Mouse (Mus musculus) liver, embryonic 14.5 days (tissue): ENCODE measurements around the gene Pde1a. TPM values are rescaled to one million over a fixed set of nuclear protein-coding genes. Genes with fewer than 3 reads are reported as not detected.

Experiments used
- ATAC-seq: fragments of 200-750 bp; cut with Nextera tagmentation; 2 replicates; pipeline ENCODE4 v1.8.0; 2017; ENCODE audit warnings: moderate number of reproducible peaks, mild to moderate bottlenecking, moderate library complexity; ENCODE audit not compliant: insufficient read depth
- DNase-seq, 3 experiments: peaks; one replicate each; pipeline ENCODE4 v3.0.0-alpha.2; 2012 to 2013; ENCODE audit warnings: low read depth in 3 of 3, low spot score in 3 of 3
- H3K27ac ChIP-seq: fragments of 300-500 bp; sonication (generic); 2 replicates; pipeline ENCODE4 v1.5.1; 2014; ENCODE audit warnings: moderate library complexity, mild to moderate bottlenecking, control low read depth, inconsistent platforms
- H3K27me3 ChIP-seq: fragments of 300-500 bp; sonication (generic); 2 replicates; pipeline ENCODE4 v1.6.1; 2014; ENCODE audit warnings: mild to moderate bottlenecking, low read length, moderate library complexity; ENCODE audit not compliant: control insufficient read depth, insufficient read depth
- H3K36me3 ChIP-seq: fragments of 300-500 bp; sonication (generic); replicated peaks from 2 replicates; pipeline ENCODE4 v1.6.1; 2014; ENCODE audit warnings: low read depth; ENCODE audit not compliant: control insufficient read depth, insufficient read depth
- H3K4me1 ChIP-seq, 2 experiments: fragments of 200-500 bp in 1 of 2; fragments of 300-500 bp in 1 of 2; sonication (generic) in 1 of 2; replicated peaks; 2 replicates each; pipeline ENCODE4 v1.6.1; 2012 to 2014; ENCODE audit warnings: antibody characterized with exemption in 1 of 2, inconsistent platforms in 1 of 2, low read length in 1 of 2; ENCODE audit not compliant: control insufficient read depth in 2 of 2, insufficient read depth in 2 of 2
- H3K4me2 ChIP-seq: fragments of 300-500 bp; sonication (generic); 2 replicates; pipeline ENCODE4 v1.6.1; 2014; ENCODE audit warnings: low read depth, mild to moderate bottlenecking, control low read depth, moderate library complexity
- H3K4me3 ChIP-seq, 2 experiments: fragments of 200-500 bp in 1 of 2; fragments of 300-500 bp in 1 of 2; sonication (generic) in 1 of 2; 2 replicates each; pipeline ENCODE4 v1.5.1; 2012 to 2014; ENCODE audit warnings: low read depth in 2 of 2, low read length in 2 of 2, mild to moderate bottlenecking in 2 of 2, control low read depth in 1 of 2, inconsistent platforms in 1 of 2, moderate library complexity in 1 of 2; ENCODE audit not compliant: insufficient read depth in 1 of 2
- H3K9ac ChIP-seq: fragments of 300-500 bp; sonication (generic); replicated peaks from 2 replicates; pipeline ENCODE4 v1.6.1; 2014; ENCODE audit warnings: mild to moderate bottlenecking, control low read depth, moderate library complexity
- H3K9me3 ChIP-seq: fragments of 300-500 bp; sonication (generic); 2 replicates; pipeline ENCODE4 v1.6.1; 2016; ENCODE audit warnings: low read length, mixed read lengths; ENCODE audit not compliant: control insufficient read depth
- CTCF ChIP-seq: IDR thresholded peaks from 2 replicates; pipeline ENCODE4 v1.5.1; 2016; ENCODE audit warnings: antibody characterized with exemption, low read depth, control low read depth
- EP300 ChIP-seq: IDR thresholded peaks from 2 replicates; pipeline ENCODE4 v1.6.1; 2016; ENCODE audit warnings: antibody characterized with exemption, low read depth
- WGBS: fragments of 180-500 bp; shearing (Covaris S2); extraction: QIAGEN DNeasy Blood & Tissue Kit; methylation state at CpG from one replicate; pipeline ENCODE4 v1.1.7; 2014; ENCODE audit not compliant: insufficient replicate concordance; 5-methylcytosine and 5-hydroxymethylcytosine counted together
- polyA plus RNA-seq, 2 experiments: library from polyadenylated mRNA; depleted of rRNA in 1 of 2; stranded (reverse) in 1 of 2; unstranded in 1 of 2; fragments of >200 nt; fragmentation: Nextera tagmentation in 1 of 2; extraction: Ambion mirVana in 1 of 2; gene quantifications; 2 replicates each; pipeline versions ENCODE4 v1.2.1 to v1.2.3; 2012 to 2014

Pde1a gene
- polyA plus RNA-seq, 2 experiments, result 1.4 to 2.7 TPM

GRCm38 (mm10) chr2:80026053-80026452, 103.2 kb downstream of the Pde1a start:
- Histone ChIP-seq H3K4me3 (no peak overlapping the region), H3K9ac (no peak overlapping the region), H3K9me3 (no peaks in the 10 kb centered on the region), H3K4me1 (no peaks in the 10 kb centered on the region), H3K27me3 (no peaks in the 10 kb centered on the region), H3K27ac (no peak overlapping the region), H3K4me2 (no peak overlapping the region), H3K36me3 (no peaks in the 10 kb centered on the region)
- no peak for DNase-seq
- no peak for ATAC-seq
- TF ChIP-seq CTCF, result no peak
- 63% methylated on average over 1 of the region's 1 CpGs for WGBS

GRCm38 (mm10) chr2:80025597-80025996, 103.7 kb downstream of the Pde1a start:
- no peaks in the 10 kb centered on the region for H3K27me3 ChIP-seq
- H3K36me3 ChIP-seq, result no peaks in the 10 kb centered on the region
- H3K4me2 ChIP-seq, result no peak overlapping the region
- H3K4me1 ChIP-seq, result no peaks in the 10 kb centered on the region
- ATAC-seq (no peak), DNase-seq (no peak)
- WGBS, result 44% methylated on average over 1 of the region's 1 CpGs
- H3K9me3 ChIP-seq, result no peaks in the 10 kb centered on the region
- H3K4me3 ChIP-seq, result no peak overlapping the region
- no peak overlapping the region for H3K9ac ChIP-seq
- H3K27ac ChIP-seq, result no peak overlapping the region
- TF ChIP-seq CTCF (no peak), EP300 (no peak)

GRCm38 (mm10) chr2:80025038-80025437, 104.2 kb downstream of the Pde1a start:
- Histone ChIP-seq H3K9ac (no peak overlapping the region), H3K4me1 (no peaks in the 10 kb centered on the region), H3K9me3 (no peaks in the 10 kb centered on the region), H3K36me3 (no peaks in the 10 kb centered on the region), H3K4me2 (no peak overlapping the region), H3K4me3 (no peak overlapping the region), H3K27ac (no peak overlapping the region), H3K27me3 (no peaks in the 10 kb centered on the region)
- TF ChIP-seq CTCF, result no peak
- TF ChIP-seq EP300, result no peak
- ATAC-seq (no peak), DNase-seq (peak in 1 of 3 experiments; percentile 7)
- 28% methylated on average over 1 of the region's 1 CpGs for WGBS

DNA sequence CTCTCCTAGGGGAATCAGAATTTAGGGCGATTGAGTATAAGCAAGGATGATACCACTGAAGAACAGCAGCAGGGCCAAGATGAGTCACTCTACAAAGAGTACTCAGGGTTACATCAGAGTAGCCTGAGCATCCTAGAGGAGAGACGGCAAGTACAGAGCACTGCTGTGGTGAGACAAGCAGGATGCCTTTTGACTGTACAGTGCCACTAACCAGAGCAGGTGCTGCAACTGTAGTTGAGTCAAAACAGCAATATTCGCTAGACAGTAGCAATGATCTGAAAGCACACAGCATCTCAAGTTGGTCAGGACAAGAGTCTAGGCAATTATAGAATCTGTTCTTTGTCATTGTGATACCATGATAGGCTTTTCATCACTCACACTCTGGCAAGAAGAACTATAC, 115.1 kb downstream of the Pde1a start:
- Histone ChIP-seq H3K4me3 (no peak overlapping the region), H3K36me3 (no peaks in the 10 kb centered on the region), H3K27me3 (no peaks in the 10 kb centered on the region), H3K27ac (no peak overlapping the region), H3K4me2 (no peak overlapping the region), H3K4me1 (no peaks in the 10 kb centered on the region), H3K9me3 (no peaks in the 10 kb centered on the region), H3K9ac (no peak overlapping the region)
- TF ChIP-seq CTCF (no peak), EP300 (no peak)
- no peak for ATAC-seq
- no peak for DNase-seq
- 54% methylated on average over 3 of the region's 3 CpGs for WGBS

DNA sequence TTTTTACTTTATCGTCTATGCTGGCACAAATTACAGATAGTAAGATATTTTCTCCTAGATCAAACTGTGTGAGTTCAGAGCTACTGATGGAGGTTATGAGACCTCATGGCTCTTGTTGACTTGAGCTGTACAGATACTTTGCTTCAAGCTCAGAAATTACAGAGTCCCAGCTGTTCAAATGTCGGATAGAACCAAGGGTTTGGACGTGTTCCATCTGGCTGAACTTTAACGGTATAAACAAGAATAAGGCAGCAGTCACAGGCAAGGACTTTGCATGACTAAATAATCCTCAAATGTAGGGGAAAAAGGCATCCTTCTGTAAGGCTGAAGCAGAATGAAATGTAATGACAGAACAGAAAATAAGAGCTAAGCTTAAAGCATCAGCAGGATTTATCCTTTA, 116.2 kb downstream of the Pde1a start:
- Histone ChIP-seq H3K27ac (no peak overlapping the region), H3K9ac (no peak overlapping the region), H3K4me2 (no peak overlapping the region), H3K9me3 (no peaks in the 10 kb centered on the region; the same call in 1 of the 2 replicates), H3K27me3 (no peaks in the 10 kb centered on the region), H3K4me1 (no peaks in the 10 kb centered on the region), H3K4me3 (no peak overlapping the region), H3K36me3 (no peaks in the 10 kb centered on the region)
- ATAC-seq (no peak), DNase-seq (no peak)
- TF ChIP-seq EP300 (no peak), CTCF (no peak)
- WGBS, result 60% methylated on average over 4 of the region's 4 CpGs

DNA sequence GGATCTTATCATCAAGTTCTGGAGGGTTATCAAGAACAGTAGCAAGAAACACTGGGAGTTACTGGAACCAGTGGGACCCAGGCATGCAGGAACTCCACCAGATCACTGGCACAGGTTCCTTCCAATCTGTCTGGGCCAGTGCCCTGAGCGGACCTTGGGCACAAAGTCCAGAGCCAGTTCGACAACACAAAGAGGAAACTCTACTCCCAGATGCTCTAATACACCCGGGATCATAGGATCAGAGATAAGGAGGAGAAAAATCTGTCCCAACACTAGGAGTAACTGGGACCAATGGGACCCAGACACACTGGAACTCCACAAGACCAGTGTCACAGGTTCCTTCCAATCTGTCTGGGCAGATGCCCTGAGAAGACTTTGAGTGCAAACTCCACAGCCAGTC, 130.1 kb downstream of the Pde1a start:
- ATAC-seq (no peak), DNase-seq (no peak)
- H3K36me3 ChIP-seq, result no peaks in the 10 kb centered on the region
- H3K4me2 ChIP-seq, result no peak overlapping the region
- H3K27ac ChIP-seq, result no peak overlapping the region
- 47% methylated on average over 3 of the region's 3 CpGs for WGBS
- no peak overlapping the region for H3K4me3 ChIP-seq
- TF ChIP-seq EP300 (no peak), CTCF (no peak)
- no peaks in the 10 kb centered on the region for H3K27me3 ChIP-seq
- H3K9me3 ChIP-seq, result no peaks in the 10 kb centered on the region
- H3K9ac ChIP-seq, result no peak overlapping the region
- H3K4me1 ChIP-seq, result no peaks in the 10 kb centered on the region
